Mouse (Mus musculus): ENCODE results near the gene Cmah.
"Not testable (repeated sequence)": the region's sequence is repeated elsewhere in the genome, so short reads cannot be mapped to it uniquely, and the experiment has no call there.

DNA sequence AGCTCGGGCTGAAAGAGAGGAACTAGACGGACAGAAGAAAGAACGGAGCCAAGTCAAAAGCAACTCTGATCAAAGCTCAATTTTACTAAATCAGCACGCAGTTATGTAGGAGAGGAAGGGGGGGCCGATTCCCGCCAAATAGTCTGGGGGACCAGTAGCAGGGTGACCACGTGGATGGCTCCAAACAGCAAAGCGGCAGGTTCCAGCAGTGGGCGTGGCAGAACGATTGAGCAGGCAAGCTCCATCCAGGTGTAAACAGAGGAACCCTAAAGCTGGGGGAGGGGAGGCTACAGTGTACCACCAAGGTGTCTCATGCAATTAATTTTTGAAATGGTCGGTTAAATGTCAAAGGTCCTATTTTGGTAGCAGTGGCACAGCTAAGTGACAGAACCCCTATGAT lies 74.6 kb downstream of the Cmah start:
- not testable (repeated sequence) for TF ChIP-seq CTCF (IDR thresholded peaks at IDR 0.05; ENCODE audit: extremely low read depth, insufficient read depth, insufficient read length, insufficient replicate concordance); POLR2A (IDR thresholded peaks at IDR 0.05; ENCODE audit: low read depth, low read length)

Data from spleen, adult 2 months (tissue).